Mouse (Mus musculus): ENCODE measurements around the gene Rptor.

- TF ChIP-seq EP300 (IDR thresholded peaks at IDR 0.05; ENCODE audit: insufficient read depth, low read depth, low read length) (no peak), POLR2A (IDR thresholded peaks at IDR 0.05; ENCODE audit: insufficient read depth, low read depth, low read length) (no peak)
Measured at GRCm38 (mm10) chr11:119744436-119744835, 141.7 kb downstream of the Rptor start.

Data from heart, adult 2 months (tissue).